15 mouse cellular contexts compared by ENCODE assay signal in the genomic region with DNA sequence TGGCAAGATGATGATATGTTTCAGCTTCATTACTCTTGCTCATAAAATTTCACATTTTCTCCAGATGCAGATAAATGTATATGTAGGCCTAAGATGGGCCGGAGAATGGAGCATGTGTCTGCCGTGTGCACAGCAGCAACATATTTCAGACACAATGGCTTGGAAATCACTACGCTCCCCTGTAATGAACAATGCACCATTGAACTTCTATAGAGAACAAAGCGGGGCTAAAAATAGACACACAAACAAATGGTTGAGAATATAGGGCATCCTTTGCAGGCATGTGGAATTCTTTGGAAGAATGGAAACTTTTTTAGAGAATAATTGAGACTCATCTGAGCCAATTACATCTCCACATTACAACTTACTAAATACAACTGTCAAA.
DNase-seq lines count a peak whose midpoint lies in the region; ATAC-seq lines count a peak whose summit lies in the region.
"Had no signal": no experiment of that assay in that cellular context is flagged by ENCODE, and none has a peak within 500 bp of the region (broad histone marks: within the 10 kb centered on the region; RNA-seq: fewer than 3 reads in every experiment).

No protein-coding gene starts in this region.

- ATAC-seq in hindbrain, embryonic 13.5 days (ENCODE audit: low FRiP score), result peak; percentile 50
- ATAC-seq in hindbrain, embryonic 11.5 days (ENCODE audit: low FRiP score), result no peak
- no peak for ATAC-seq in embryonic facial prominence, embryonic 13.5 days (ENCODE audit: insufficient number of reproducible peaks, insufficient read depth, low FRiP score, low TSS enrichment, low read depth)
- ATAC-seq in forebrain, embryonic 16.5 days, result peak; percentile 82
- ATAC-seq: CD4-positive, CD25-positive, alpha-beta regulatory T cell, adult 4 months had no signal

- H3K4me2 ChIP-seq in hindbrain, embryonic 13.5 days, result no peak overlapping the region
- H3K4me2 ChIP-seq in hindbrain, embryonic 11.5 days (replicated peaks; ENCODE audit: low read depth, low read length), result no peak overlapping the region
- no peak overlapping the region for H3K4me2 ChIP-seq in embryonic facial prominence, embryonic 13.5 days
- H3K4me2 ChIP-seq in forebrain, embryonic 16.5 days (ENCODE audit: low read length), result no peak overlapping the region
- H3K4me2 ChIP-seq: heart, embryonic 11.5 days; limb, embryonic 15.5 days; lung, embryonic 15.5 days had no signal

- no peaks in the 10 kb centered on the region for H3K27me3 ChIP-seq in hindbrain, embryonic 13.5 days
- H3K27me3 ChIP-seq in hindbrain, embryonic 11.5 days (ENCODE audit: control insufficient read depth, insufficient read depth, low read length), result no peaks in the 10 kb centered on the region
- no peaks in the 10 kb centered on the region for H3K27me3 ChIP-seq in embryonic facial prominence, embryonic 13.5 days
- no peaks in the 10 kb centered on the region for H3K27me3 ChIP-seq in forebrain, embryonic 16.5 days (replicated peaks; ENCODE audit: control insufficient read depth, insufficient read depth, low read length)
- H3K27me3 ChIP-seq: limb, embryonic 15.5 days; lung, embryonic 15.5 days had no signal

- no peak for DNase-seq in hindbrain, embryonic 11.5 days (ENCODE audit: low spot score)
- peak; percentile 87 for DNase-seq in retina, embryonic 14.5 days (ENCODE audit: low spot score)
- DNase-seq in left cerebral cortex, adult 9 months (ENCODE audit: low spot score in 2 of 2), result no peak
- DNase-seq in right cerebral cortex, postnatal 4 days, result no peak
- DNase-seq: gastrocnemius, postnatal 36 days; kidney, adult 2 months; kidney, postnatal 4 days; right cerebral cortex, adult 18-20 months had no signal

- no peak overlapping the region for H3K9ac ChIP-seq in hindbrain, embryonic 13.5 days
- no peak overlapping the region for H3K9ac ChIP-seq in hindbrain, embryonic 11.5 days (ENCODE audit: low read depth, low read length)
- no peak overlapping the region for H3K9ac ChIP-seq in embryonic facial prominence, embryonic 13.5 days
- no peak overlapping the region for H3K9ac ChIP-seq in forebrain, embryonic 16.5 days (replicated peaks; ENCODE audit: low read depth, low read length)
- H3K9ac ChIP-seq: limb, embryonic 15.5 days; lung, embryonic 15.5 days had no signal

- H3K4me3 ChIP-seq in hindbrain, embryonic 13.5 days, result no peak overlapping the region
- H3K4me3 ChIP-seq in hindbrain, embryonic 11.5 days (ENCODE audit: low read depth, low read length), result no peak overlapping the region
- H3K4me3 ChIP-seq in embryonic facial prominence, embryonic 13.5 days, result no peak overlapping the region
- no peak overlapping the region for H3K4me3 ChIP-seq in forebrain, embryonic 16.5 days (replicated peaks; ENCODE audit: low read length)
- H3K4me3 ChIP-seq: limb, embryonic 15.5 days; lung, embryonic 15.5 days had no signal

- H3K4me1 ChIP-seq in hindbrain, embryonic 13.5 days (replicated peaks), result no peaks in the 10 kb centered on the region
- H3K4me1 ChIP-seq in hindbrain, embryonic 11.5 days (replicated peaks; ENCODE audit: control insufficient read depth, insufficient read depth, low read length), result no peaks in the 10 kb centered on the region
- 0 out of 2 replicates have a peak, but pooled peaks cover 6% of the 10 kb centered on the region for H3K4me1 ChIP-seq in embryonic facial prominence, embryonic 13.5 days
- peaks cover 5% of the 10 kb centered on the region; the same call in 1 of the 2 replicates for H3K4me1 ChIP-seq in forebrain, embryonic 16.5 days (replicated peaks; ENCODE audit: control insufficient read depth, insufficient read depth, low read length)
- H3K4me1 ChIP-seq: limb, embryonic 15.5 days; lung, embryonic 15.5 days had no signal

- H3K36me3 ChIP-seq in hindbrain, embryonic 13.5 days, result no peaks in the 10 kb centered on the region
- H3K36me3 ChIP-seq in hindbrain, embryonic 11.5 days (ENCODE audit: control insufficient read depth, insufficient read depth, low read length), result no peaks in the 10 kb centered on the region
- H3K36me3 ChIP-seq in embryonic facial prominence, embryonic 13.5 days, result no peaks in the 10 kb centered on the region
- H3K36me3 ChIP-seq in forebrain, embryonic 16.5 days (ENCODE audit: control insufficient read depth, insufficient read depth), result no peaks in the 10 kb centered on the region
- H3K36me3 ChIP-seq: limb, embryonic 15.5 days; lung, embryonic 15.5 days had no signal

- no peaks in the 10 kb centered on the region for H3K9me3 ChIP-seq in hindbrain, embryonic 13.5 days
- H3K9me3 ChIP-seq in hindbrain, embryonic 11.5 days (ENCODE audit: control insufficient read depth, low read length), result no peaks in the 10 kb centered on the region
- H3K9me3 ChIP-seq in embryonic facial prominence, embryonic 13.5 days, result no peaks in the 10 kb centered on the region
- H3K9me3 ChIP-seq in forebrain, embryonic 16.5 days (ENCODE audit: control insufficient read depth, low read length), result no peaks in the 10 kb centered on the region
- H3K9me3 ChIP-seq: limb, embryonic 15.5 days; lung, embryonic 15.5 days had no signal

- WGBS in hindbrain, embryonic 13.5 days, result 55% methylated on average over 4 of the region's 4 CpGs
- 69% methylated on average over 4 of the region's 4 CpGs for WGBS in hindbrain, embryonic 11.5 days
- 54% methylated on average over 4 of the region's 4 CpGs for WGBS in embryonic facial prominence, embryonic 13.5 days
- 50% methylated on average over 4 of the region's 4 CpGs for WGBS in forebrain, embryonic 16.5 days

- no peak overlapping the region for H3K27ac ChIP-seq in hindbrain, embryonic 13.5 days
- no peak overlapping the region for H3K27ac ChIP-seq in hindbrain, embryonic 11.5 days (ENCODE audit: low read depth, low read length)
- peak overlapping the region; percentile 40; the same call in 1 of the 2 replicates for H3K27ac ChIP-seq in embryonic facial prominence, embryonic 13.5 days
- 0 out of 2 replicates have a peak overlapping the region, but pooled peaks have one; percentile 14 for H3K27ac ChIP-seq in forebrain, embryonic 16.5 days (ENCODE audit: low read length)
- H3K27ac ChIP-seq: limb, embryonic 15.5 days; lung, embryonic 15.5 days had no signal

Comparison
In these comparisons a context has a peak if more than half of its experiments do, and no peak if none do; other contexts are left out.
1. ATAC-seq: peak in hindbrain, embryonic 13.5 days (single experiment) and forebrain, embryonic 16.5 days (single experiment); none in hindbrain, embryonic 11.5 days (single experiment) and embryonic facial prominence, embryonic 13.5 days (single experiment).
2. H3K27ac ChIP-seq: peak in embryonic facial prominence, embryonic 13.5 days (single experiment) and forebrain, embryonic 16.5 days (single experiment); none in hindbrain, embryonic 13.5 days (single experiment) and hindbrain, embryonic 11.5 days (single experiment).